Mouse (Mus musculus): ENCODE results near the gene Nckap5. TPM values are rescaled to one million over a fixed set of nuclear protein-coding genes. Genes with fewer than 3 reads are reported as not detected.
A peak's percentile ranks its signal among the peaks of the same experiment; 100 is the strongest.

The Nckap5 gene
- polyA plus RNA-seq, 1 experiment, result 3.1 TPM

- DNase-seq, result no peak
- no peak overlapping the region for H3K27ac ChIP-seq (ENCODE audit: insufficient read depth, low read depth, low read length)
- 65% methylated on average over 6 of the region's 6 CpGs for WGBS
- no peaks in the 10 kb centered on the region for H3K4me1 ChIP-seq (ENCODE audit: control insufficient read depth, insufficient read depth, low read length)
- no peak for TF ChIP-seq POLR2A (IDR thresholded peaks at IDR 0.05; ENCODE audit: low read depth, low read length)
- TF ChIP-seq CTCF (conservative IDR thresholded peaks at IDR 0.05; ENCODE audit: insufficient read depth, insufficient read length, low read depth, low read length), result no peak
- no peak overlapping the region for H3K4me3 ChIP-seq (ENCODE audit: insufficient read depth, low read depth, low read length)
- no peaks in the 10 kb centered on the region for H3K27me3 ChIP-seq (replicated peaks; ENCODE audit: control insufficient read depth, insufficient read depth, low read length)
- H3K36me3 ChIP-seq (ENCODE audit: control insufficient read depth, insufficient read depth, low read length), result no peaks in the 10 kb centered on the region
These were observed 18.9 kb upstream of the Nckap5 start for GRCm38 (mm10) chr1:126849481-126849880.

GRCm38 (mm10) chr1:126846317-126846716, 15.7 kb upstream of the Nckap5 start:
- no peak overlapping the region for H3K27ac ChIP-seq (ENCODE audit: insufficient read depth, low read depth, low read length)
- H3K27me3 ChIP-seq (replicated peaks; ENCODE audit: control insufficient read depth, insufficient read depth, low read length), result no peaks in the 10 kb centered on the region
- H3K4me3 ChIP-seq (ENCODE audit: insufficient read depth, low read depth, low read length), result no peak overlapping the region
- no peaks in the 10 kb centered on the region for H3K4me1 ChIP-seq (ENCODE audit: control insufficient read depth, insufficient read depth, low read length)
- no peak for TF ChIP-seq POLR2A (IDR thresholded peaks at IDR 0.05; ENCODE audit: low read depth, low read length)
- TF ChIP-seq CTCF (conservative IDR thresholded peaks at IDR 0.05; ENCODE audit: insufficient read depth, insufficient read length, low read depth, low read length), result no peak
- 49% methylated on average over 4 of the region's 4 CpGs for WGBS
- no peaks in the 10 kb centered on the region for H3K36me3 ChIP-seq (ENCODE audit: control insufficient read depth, insufficient read depth, low read length)
- no peak for DNase-seq

DNA sequence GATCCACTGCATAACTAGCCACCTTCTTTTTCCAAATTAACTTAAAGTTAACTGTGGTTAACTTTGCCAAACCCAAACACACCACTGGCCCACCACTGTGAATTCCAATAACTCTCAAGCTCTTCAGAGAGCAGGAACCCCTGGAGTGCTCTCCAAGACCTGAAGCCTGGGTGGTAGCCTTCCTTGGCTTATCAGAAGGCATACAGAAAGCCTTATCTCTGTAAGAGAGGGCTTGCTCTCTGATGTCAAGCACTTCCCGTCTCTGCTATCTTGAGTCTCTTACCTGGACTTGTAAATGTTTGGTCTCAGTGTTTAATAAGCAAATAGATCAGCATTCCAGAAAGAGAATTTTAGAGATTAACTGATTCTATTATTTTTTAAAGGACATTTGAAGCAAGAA, 2.3 kb upstream of the Nckap5 start:
- no peak overlapping the region for H3K27ac ChIP-seq (ENCODE audit: insufficient read depth, low read depth, low read length)
- no peaks in the 10 kb centered on the region; the same call in 1 of the 2 replicates for H3K4me1 ChIP-seq (ENCODE audit: control insufficient read depth, insufficient read depth, low read length)
- no peak for TF ChIP-seq POLR2A (IDR thresholded peaks at IDR 0.05; ENCODE audit: low read depth, low read length)
- H3K36me3 ChIP-seq (ENCODE audit: control insufficient read depth, insufficient read depth, low read length), result no peaks in the 10 kb centered on the region
- DNase-seq, result no peak
- no peaks in the 10 kb centered on the region for H3K27me3 ChIP-seq (replicated peaks; ENCODE audit: control insufficient read depth, insufficient read depth, low read length)
- 97% methylated on average over 1 of the region's 1 CpGs for WGBS
- no peak overlapping the region for H3K4me3 ChIP-seq (ENCODE audit: insufficient read depth, low read depth, low read length)

GRCm38 (mm10) chr1:126829031-126829430, 1.6 kb downstream of the Nckap5 start:
- no peaks in the 10 kb centered on the region; the same call in 1 of the 2 replicates for H3K4me1 ChIP-seq (ENCODE audit: control insufficient read depth, insufficient read depth, low read length)
- H3K36me3 ChIP-seq (ENCODE audit: control insufficient read depth, insufficient read depth, low read length), result no peaks in the 10 kb centered on the region
- no peaks in the 10 kb centered on the region for H3K27me3 ChIP-seq (replicated peaks; ENCODE audit: control insufficient read depth, insufficient read depth, low read length)
- WGBS, result 66% methylated on average over 9 of the region's 9 CpGs
- TF ChIP-seq CTCF (conservative IDR thresholded peaks at IDR 0.05; ENCODE audit: insufficient read depth, insufficient read length, low read depth, low read length) (no peak), POLR2A (IDR thresholded peaks at IDR 0.05; ENCODE audit: low read depth, low read length) (no peak)
- no peak overlapping the region for H3K4me3 ChIP-seq (ENCODE audit: insufficient read depth, low read depth, low read length)
- no peak overlapping the region for H3K27ac ChIP-seq (ENCODE audit: insufficient read depth, low read depth, low read length)
- DNase-seq, result peak; percentile 56

DNA sequence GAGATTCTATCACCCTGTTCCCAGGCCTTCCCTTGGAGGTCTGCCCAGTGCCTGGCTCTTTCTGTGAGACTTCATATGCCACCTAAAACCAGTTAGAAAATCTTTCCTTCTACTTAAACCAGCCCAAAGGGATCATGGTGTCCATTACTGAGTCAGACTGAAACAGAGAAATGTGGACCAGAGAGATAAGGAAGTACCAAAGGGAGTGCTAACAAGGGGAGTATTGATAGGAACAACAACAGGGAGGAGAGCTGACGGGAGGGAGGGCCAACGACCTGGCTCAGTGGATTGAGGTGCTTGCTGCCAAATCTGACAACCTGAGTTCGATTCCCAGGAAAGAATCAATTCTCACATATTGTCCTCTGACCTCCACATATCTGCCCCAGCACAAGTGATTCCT, 5.8 kb downstream of the Nckap5 start:
- H3K27me3 ChIP-seq (replicated peaks; ENCODE audit: control insufficient read depth, insufficient read depth, low read length), result no peaks in the 10 kb centered on the region
- DNase-seq, result no peak
- no peaks in the 10 kb centered on the region for H3K4me1 ChIP-seq (ENCODE audit: control insufficient read depth, insufficient read depth, low read length)
- no peaks in the 10 kb centered on the region for H3K36me3 ChIP-seq (ENCODE audit: control insufficient read depth, insufficient read depth, low read length)
- TF ChIP-seq POLR2A (IDR thresholded peaks at IDR 0.05; ENCODE audit: low read depth, low read length), result no peak
- TF ChIP-seq CTCF (conservative IDR thresholded peaks at IDR 0.05; ENCODE audit: insufficient read depth, insufficient read length, low read depth, low read length), result no peak
- 76% methylated on average over 3 of the region's 3 CpGs for WGBS
- H3K27ac ChIP-seq (ENCODE audit: insufficient read depth, low read depth, low read length), result no peak overlapping the region
- no peak overlapping the region for H3K4me3 ChIP-seq (ENCODE audit: insufficient read depth, low read depth, low read length)

DNA sequence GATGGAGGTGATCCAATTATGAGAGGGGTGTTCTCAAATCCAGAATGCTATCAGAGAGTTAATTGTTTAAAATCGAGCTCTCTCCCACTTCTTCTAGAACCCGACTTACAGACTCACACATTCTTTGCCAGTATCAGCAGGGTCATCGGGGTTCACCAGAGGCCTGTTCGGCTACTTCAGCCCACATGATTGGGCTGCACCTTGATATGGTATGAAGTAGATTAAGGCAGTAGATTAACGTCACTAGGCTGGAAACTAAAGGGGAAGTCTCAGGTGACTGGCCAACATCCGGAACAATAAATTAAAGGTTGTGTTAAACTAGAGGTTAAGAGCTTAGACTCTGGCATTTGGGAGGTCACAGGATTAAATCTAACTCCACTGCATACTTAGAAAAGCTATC, 8.4 kb downstream of the Nckap5 start:
- TF ChIP-seq CTCF (conservative IDR thresholded peaks at IDR 0.05; ENCODE audit: insufficient read depth, insufficient read length, low read depth, low read length), result no peak
- no peak for TF ChIP-seq POLR2A (IDR thresholded peaks at IDR 0.05; ENCODE audit: low read depth, low read length)
- Histone ChIP-seq H3K36me3 (ENCODE audit: control insufficient read depth, insufficient read depth, low read length) (no peaks in the 10 kb centered on the region), H3K27me3 (replicated peaks; ENCODE audit: control insufficient read depth, insufficient read depth, low read length) (no peaks in the 10 kb centered on the region), H3K4me1 (ENCODE audit: control insufficient read depth, insufficient read depth, low read length) (no peaks in the 10 kb centered on the region), H3K4me3 (ENCODE audit: insufficient read depth, low read depth, low read length) (no peak overlapping the region), H3K27ac (ENCODE audit: insufficient read depth, low read depth, low read length) (no peak overlapping the region)
- 64% methylated on average over 6 of the region's 6 CpGs for WGBS
- peak; percentile 17 for DNase-seq

- TF ChIP-seq POLR2A (IDR thresholded peaks at IDR 0.05; ENCODE audit: low read depth, low read length) (no peak), CTCF (conservative IDR thresholded peaks at IDR 0.05; ENCODE audit: insufficient read depth, insufficient read length, low read depth, low read length) (no peak)
- 32% methylated on average over 9 of the region's 9 CpGs for WGBS
- peak; percentile 8 for DNase-seq
These were observed 13.1 kb downstream of the Nckap5 start for GRCm38 (mm10) chr1:126817381-126818034.

More at GRCm38 (mm10) chr1:126817381-126818034, 13.1 kb downstream of the Nckap5 start:
- no peak overlapping the region for H3K4me3 ChIP-seq (ENCODE audit: insufficient read depth, low read depth, low read length)
- H3K4me1 ChIP-seq (ENCODE audit: control insufficient read depth, insufficient read depth, low read length), result no peaks in the 10 kb centered on the region
- no peak overlapping the region for H3K27ac ChIP-seq (ENCODE audit: insufficient read depth, low read depth, low read length)
- H3K27me3 ChIP-seq (replicated peaks; ENCODE audit: control insufficient read depth, insufficient read depth, low read length), result no peaks in the 10 kb centered on the region
- no peaks in the 10 kb centered on the region; the same call in 1 of the 2 replicates for H3K36me3 ChIP-seq (ENCODE audit: control insufficient read depth, insufficient read depth, low read length)
